Mouse (Mus musculus): ENCODE results near the gene Layn. TPM values are rescaled to one million over a fixed set of nuclear protein-coding genes. Genes with fewer than 3 reads are reported as not detected.

Gene Layn
- polyA plus RNA-seq, 1 experiment = 1.8 TPM

GRCm38 (mm10) chr9:51032785-51033529 lies 43.9 kb downstream of the Layn start:
- DNase-seq (ENCODE audit: low read depth in 1 of 2, low spot score in 2 of 2) = no peak
- no peak overlapping the region for H3K4me3 ChIP-seq (ENCODE audit: extremely low read depth, insufficient read depth, insufficient read length)
- no peak for TF ChIP-seq POLR2A (IDR thresholded peaks at IDR 0.05; ENCODE audit: low read depth, low read length)
- no peak for TF ChIP-seq CTCF (IDR thresholded peaks at IDR 0.05; ENCODE audit: extremely low read depth, insufficient read depth, insufficient read length, insufficient replicate concordance)
- no peak overlapping the region for H3K27ac ChIP-seq (ENCODE audit: insufficient read depth, low read length)
- peaks cover 7% of the 10 kb centered on the region; the same call in 1 of the 2 replicates for H3K4me1 ChIP-seq (ENCODE audit: control insufficient read depth, insufficient read depth, insufficient read length)
- no peaks in the 10 kb centered on the region for H3K27me3 ChIP-seq (ENCODE audit: control insufficient read depth, insufficient read depth, low read length)
- no peaks in the 10 kb centered on the region for H3K36me3 ChIP-seq (ENCODE audit: control insufficient read depth, insufficient read depth, low read length)
- 69% methylated on average over 3 of the region's 3 CpGs for WGBS

GRCm38 (mm10) chr9:51032291-51032690 lies 44.6 kb downstream of the Layn start:
- H3K27ac ChIP-seq (ENCODE audit: insufficient read depth, low read length) = no peak overlapping the region
- H3K4me1 ChIP-seq (ENCODE audit: control insufficient read depth, insufficient read depth, insufficient read length) = peaks cover 7% of the 10 kb centered on the region; the same call in 1 of the 2 replicates
- H3K27me3 ChIP-seq (ENCODE audit: control insufficient read depth, insufficient read depth, low read length) = no peaks in the 10 kb centered on the region
- WGBS = 68% methylated on average over 8 of the region's 8 CpGs
- H3K4me3 ChIP-seq (ENCODE audit: extremely low read depth, insufficient read depth, insufficient read length) = no peak overlapping the region
- TF ChIP-seq POLR2A (IDR thresholded peaks at IDR 0.05; ENCODE audit: low read depth, low read length) (no peak), CTCF (IDR thresholded peaks at IDR 0.05; ENCODE audit: extremely low read depth, insufficient read depth, insufficient read length, insufficient replicate concordance) (no peak)
- DNase-seq (ENCODE audit: low read depth in 1 of 2, low spot score in 2 of 2) = no peak
- no peaks in the 10 kb centered on the region for H3K36me3 ChIP-seq (ENCODE audit: control insufficient read depth, insufficient read depth, low read length)

GRCm38 (mm10) chr9:51031603-51032002 lies 45.3 kb downstream of the Layn start:
- TF ChIP-seq CTCF (IDR thresholded peaks at IDR 0.05; ENCODE audit: extremely low read depth, insufficient read depth, insufficient read length, insufficient replicate concordance) = no peak
- no peak for TF ChIP-seq POLR2A (IDR thresholded peaks at IDR 0.05; ENCODE audit: low read depth, low read length)
- DNase-seq (ENCODE audit: low read depth in 1 of 2, low spot score in 2 of 2) = no peak
- Histone ChIP-seq H3K4me3 (ENCODE audit: extremely low read depth, insufficient read depth, insufficient read length) (no peak overlapping the region), H3K4me1 (ENCODE audit: control insufficient read depth, insufficient read depth, insufficient read length) (peaks cover 7% of the 10 kb centered on the region; the same call in 1 of the 2 replicates), H3K27ac (ENCODE audit: insufficient read depth, low read length) (no peak overlapping the region), H3K27me3 (ENCODE audit: control insufficient read depth, insufficient read depth, low read length) (no peaks in the 10 kb centered on the region), H3K36me3 (ENCODE audit: control insufficient read depth, insufficient read depth, low read length) (no peaks in the 10 kb centered on the region)
- WGBS = 80% methylated on average over 6 of the region's 6 CpGs

- peak; percentile 4 to 63 for DNase-seq (ENCODE audit: low read depth in 1 of 2, low spot score in 2 of 2)
- TF ChIP-seq CTCF (IDR thresholded peaks at IDR 0.05; ENCODE audit: extremely low read depth, insufficient read depth, insufficient read length, insufficient replicate concordance) = no peak
- no peak for TF ChIP-seq POLR2A (IDR thresholded peaks at IDR 0.05; ENCODE audit: low read depth, low read length)
- WGBS = 7% methylated on average over 1 of the region's 1 CpGs
- Histone ChIP-seq H3K4me3 (ENCODE audit: extremely low read depth, insufficient read depth, insufficient read length) (no peak overlapping the region), H3K4me1 (ENCODE audit: control insufficient read depth, insufficient read depth, insufficient read length) (peaks cover 7% of the 10 kb centered on the region; the same call in 1 of the 2 replicates), H3K27ac (ENCODE audit: insufficient read depth, low read length) (no peak overlapping the region), H3K36me3 (ENCODE audit: control insufficient read depth, insufficient read depth, low read length) (no peaks in the 10 kb centered on the region), H3K27me3 (ENCODE audit: control insufficient read depth, insufficient read depth, low read length) (no peaks in the 10 kb centered on the region)
Observed at GRCm38 (mm10) chr9:51030147-51030546, 46.7 kb downstream of the Layn start.

- TF ChIP-seq CTCF (IDR thresholded peaks at IDR 0.05; ENCODE audit: extremely low read depth, insufficient read depth, insufficient read length, insufficient replicate concordance) (no peak), POLR2A (IDR thresholded peaks at IDR 0.05; ENCODE audit: low read depth, low read length) (no peak)
- Histone ChIP-seq H3K4me1 (ENCODE audit: control insufficient read depth, insufficient read depth, insufficient read length) (peaks cover 4% of the 10 kb centered on the region; the same call in 1 of the 2 replicates), H3K36me3 (ENCODE audit: control insufficient read depth, insufficient read depth, low read length) (no peaks in the 10 kb centered on the region), H3K27me3 (ENCODE audit: control insufficient read depth, insufficient read depth, low read length) (no peaks in the 10 kb centered on the region), H3K27ac (ENCODE audit: insufficient read depth, low read length) (no peak overlapping the region), H3K4me3 (ENCODE audit: extremely low read depth, insufficient read depth, insufficient read length) (no peak overlapping the region)
- no peak for DNase-seq (ENCODE audit: low read depth in 1 of 2, low spot score in 2 of 2)
- 91% methylated on average over 1 of the region's 1 CpGs for WGBS
Observed at GRCm38 (mm10) chr9:51026952-51027351, 49.9 kb downstream of the Layn start.

- H3K4me1 ChIP-seq (ENCODE audit: control insufficient read depth, insufficient read depth, insufficient read length) = peaks cover 2% of the 10 kb centered on the region; the same call in 1 of the 2 replicates
- DNase-seq (ENCODE audit: low read depth in 1 of 2, low spot score in 2 of 2) = no peak
- no peaks in the 10 kb centered on the region for H3K27me3 ChIP-seq (ENCODE audit: control insufficient read depth, insufficient read depth, low read length)
- no peak overlapping the region for H3K4me3 ChIP-seq (ENCODE audit: extremely low read depth, insufficient read depth, insufficient read length)
- H3K27ac ChIP-seq (ENCODE audit: insufficient read depth, low read length) = no peak overlapping the region
- no peaks in the 10 kb centered on the region for H3K36me3 ChIP-seq (ENCODE audit: control insufficient read depth, insufficient read depth, low read length)
- TF ChIP-seq CTCF (IDR thresholded peaks at IDR 0.05; ENCODE audit: extremely low read depth, insufficient read depth, insufficient read length, insufficient replicate concordance) (no peak), POLR2A (IDR thresholded peaks at IDR 0.05; ENCODE audit: low read depth, low read length) (no peak)
- WGBS = 58% methylated on average over 4 of the region's 4 CpGs
Observed at GRCm38 (mm10) chr9:51021123-51021795, 55.6 kb downstream of the Layn start.

Measured in spleen, adult 2 months (tissue).